Mouse (Mus musculus) left cerebral cortex, postnatal 36 days (tissue): ENCODE results near the gene Slc35d1. TPM values are rescaled to one million over a fixed set of nuclear protein-coding genes. Genes with fewer than 3 reads are reported as not detected.

ENCODE experiments used
- total RNA-seq, 2 experiments: library from RNA; stranded (reverse); gene quantifications; 2 replicates each; pipeline ENCODE4 v1.2.3; 2021

Gene Slc35d1
- total RNA-seq, 2 experiments from 2014 or later: 10.2 to 15.3 TPM

Other genes with a start within 250 kb of the Slc35d1 start
- gene Tctex1d1, start 236.6 kb downstream of the Slc35d1 start, total RNA-seq: under 1 TPM; 0.50 to 0.59 TPM
- gene Insl5, start 188.3 kb downstream of the Slc35d1 start, total RNA-seq: 1 to 10 TPM in 1 of 2 experiments, not detected in 1; 1.2 TPM
- gene Mier1, start 100.8 kb downstream of the Slc35d1 start, total RNA-seq: 10 to 100 TPM; 41.1 to 43.6 TPM
- gene Wdr78, start 100.6 kb downstream of the Slc35d1 start, total RNA-seq: 10 to 100 TPM; 10.6 to 17.4 TPM
- gene 4921539E11Rik, start 75.7 kb upstream of the Slc35d1 start, total RNA-seq: not detected
- 1 to 10 TPM; 7.1 to 7.2 TPM for gene Oma1, start 98.6 kb upstream of the Slc35d1 start, total RNA-seq